Mouse (Mus musculus) myocyte (in vitro differentiated cells): ENCODE measurements around the gene Lin7b. TPM values are rescaled to one million over a fixed set of nuclear protein-coding genes. Genes with fewer than 3 reads are reported as not detected.

Experiments used
- H3K27me3 ChIP-seq: one replicate; pipeline ENCODE4 v1.6.1; 2011; ENCODE audit not compliant: control insufficient read depth, insufficient read depth, insufficient read length
- H3K36me3 ChIP-seq: one replicate; pipeline ENCODE4 v1.6.1; 2011; ENCODE audit not compliant: control insufficient read depth, insufficient read depth
- H3K4me2 ChIP-seq: one replicate; pipeline ENCODE4 v1.6.1; 2011; ENCODE audit warnings: low read depth, control low read depth
- H3K4me3 ChIP-seq: one replicate; pipeline ENCODE4 v1.5.1; 2011; ENCODE audit warnings: mild to moderate bottlenecking, control low read depth, moderate library complexity
- H3K79me2 ChIP-seq: one replicate; pipeline ENCODE4 v1.6.1; 2011; ENCODE audit not compliant: control insufficient read depth, insufficient read depth
- H3ac ChIP-seq: one replicate; pipeline ENCODE4 v1.6.1; 2011; ENCODE audit not compliant: control insufficient read depth, insufficient read length
- CEBPB ChIP-seq: IDR thresholded peaks from 2 replicates; pipeline ENCODE4 v1.6.1; 2011; ENCODE audit warnings: mild to moderate bottlenecking, moderate library complexity; ENCODE audit not compliant: poor library complexity, insufficient read depth, severe bottlenecking
- E2F4 ChIP-seq: IDR thresholded peaks from one replicate; pipeline ENCODE4 v1.6.1; 2011; ENCODE audit warnings: mild to moderate bottlenecking, control low read depth, moderate library complexity; ENCODE audit not compliant: insufficient read depth
- MAX ChIP-seq: IDR thresholded peaks from one replicate; pipeline ENCODE4 v1.6.1; 2011; ENCODE audit warnings: low read depth, mild to moderate bottlenecking, control low read depth
- MYOD1 ChIP-seq, 3 experiments: IDR thresholded peaks; one replicate each; pipeline ENCODE4 v1.6.1; 2011; ENCODE audit warnings: control low read depth in 2 of 3, low read depth in 2 of 3, mild to moderate bottlenecking in 2 of 3, moderate library complexity in 1 of 3; ENCODE audit not compliant: insufficient read length in 2 of 3, control insufficient read depth in 1 of 3
- MYOG ChIP-seq, 3 experiments: IDR thresholded peaks; one replicate each; pipeline ENCODE4 v1.6.1; 2011; ENCODE audit warnings: control low read depth in 2 of 3, low read depth in 2 of 3, mild to moderate bottlenecking in 2 of 3; ENCODE audit not compliant: insufficient read length in 2 of 3, control insufficient read depth in 1 of 3, insufficient read depth in 1 of 3
- POLR2A ChIP-seq: IDR thresholded peaks from one replicate; pipeline ENCODE4 v1.6.1; 2011; ENCODE audit warnings: low read depth, mild to moderate bottlenecking, control low read depth, moderate library complexity; ENCODE audit not compliant: insufficient read length
- POLR2AphosphoS2 ChIP-seq: IDR thresholded peaks from one replicate; pipeline ENCODE4 v1.6.1; 2011; ENCODE audit warnings: low read depth, control low read depth; ENCODE audit not compliant: insufficient read length
- REST ChIP-seq: IDR thresholded peaks from one replicate; pipeline ENCODE4 v1.6.1; 2011; ENCODE audit warnings: mild to moderate bottlenecking, control low read depth, moderate library complexity; ENCODE audit not compliant: insufficient read depth, insufficient read length
- SRF ChIP-seq: IDR thresholded peaks from one replicate; pipeline ENCODE4 v1.6.1; 2011; ENCODE audit warnings: low read depth; ENCODE audit not compliant: control insufficient read depth, insufficient read length
- TCF12 ChIP-seq: IDR thresholded peaks from one replicate; pipeline ENCODE4 v1.6.1; 2011; ENCODE audit warnings: mild to moderate bottlenecking, control low read depth; ENCODE audit not compliant: poor library complexity, insufficient read depth, severe bottlenecking
- TCF3 ChIP-seq: IDR thresholded peaks from one replicate; pipeline ENCODE4 v1.6.1; 2011; ENCODE audit warnings: low read depth, control low read depth; ENCODE audit not compliant: insufficient read length
- USF1 ChIP-seq: IDR thresholded peaks from one replicate; pipeline ENCODE4 v1.6.1; 2011; ENCODE audit warnings: low read depth, mild to moderate bottlenecking, control low read depth, moderate library complexity
- polyA plus RNA-seq: library from polyadenylated mRNA; unstranded; fragments of >200 nt; fragmentation: generic; extraction: Trizol; gene quantifications from one replicate; pipeline ENCODE4 v1.2.1, GENCODE M21; 2012; ENCODE audit warnings: missing spikeins

The Lin7b gene
- polyA plus RNA-seq, 1 experiment, result 2.4 TPM

DNA sequence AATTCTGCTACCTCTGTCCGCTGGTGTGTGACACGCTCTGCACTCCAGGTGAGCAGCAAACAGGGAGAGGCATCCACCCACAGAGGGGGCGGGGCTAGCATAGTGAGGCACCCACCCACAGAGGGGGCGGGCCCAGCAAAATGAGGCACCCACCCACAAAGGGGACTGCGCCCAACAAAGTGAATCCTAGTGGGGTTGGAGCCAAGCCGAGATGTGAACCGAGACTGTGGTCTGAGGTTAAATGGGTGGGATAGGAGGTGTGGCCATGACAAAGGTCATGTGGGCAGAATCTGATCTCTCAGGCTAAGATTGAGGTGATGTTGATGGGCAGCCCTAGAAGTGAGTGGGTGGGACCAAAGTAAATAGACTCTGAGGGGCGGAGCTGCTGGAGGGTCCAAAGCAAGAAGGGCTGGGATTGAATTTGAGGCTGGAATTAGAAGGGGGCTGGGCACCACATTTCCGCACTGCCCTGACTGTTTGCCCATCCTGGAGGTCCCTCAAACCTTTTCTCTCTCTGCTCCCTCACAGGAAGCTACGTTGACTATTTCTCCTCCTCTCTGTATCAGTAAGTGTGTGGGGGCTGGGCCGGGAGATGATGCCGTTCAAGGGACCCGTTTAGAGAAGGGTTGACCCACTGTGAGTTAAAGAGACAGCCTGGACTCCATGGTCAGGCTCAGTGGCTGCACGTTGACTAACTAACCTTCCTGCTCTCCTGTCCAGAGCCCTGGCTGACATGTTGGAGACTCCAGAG, 32.0 kb downstream of the Lin7b start:
- Histone ChIP-seq H3K4me2 (peak overlapping the region; percentile 100), H3K79me2 (no peaks in the 10 kb centered on the region), H3K36me3 (no peaks in the 10 kb centered on the region), H3K27me3 (no peaks in the 10 kb centered on the region), H3K4me3 (peak overlapping the region; percentile 36), H3ac (peak overlapping the region; percentile 3)
- TF ChIP-seq POLR2A (peak; percentile 44), E2F4 (no peak), MYOD1 (IDR thresholded peaks at IDR 0.05; ENCODE audit: control insufficient read depth in 1 of 3, insufficient read length in 2 of 3, low read depth in 2 of 3) (no peak), REST (no peak), POLR2AphosphoS2 (peak; percentile 40), TCF12 (no peak), MYOG (IDR thresholded peaks at IDR 0.05; ENCODE audit: control insufficient read depth in 1 of 3, insufficient read depth in 1 of 3, insufficient read length in 2 of 3, low read depth in 2 of 3) (no peak), USF1 (peak; percentile 53), MAX (no peak), TCF3 (no peak), CEBPB (no peak), SRF (no peak)

DNA sequence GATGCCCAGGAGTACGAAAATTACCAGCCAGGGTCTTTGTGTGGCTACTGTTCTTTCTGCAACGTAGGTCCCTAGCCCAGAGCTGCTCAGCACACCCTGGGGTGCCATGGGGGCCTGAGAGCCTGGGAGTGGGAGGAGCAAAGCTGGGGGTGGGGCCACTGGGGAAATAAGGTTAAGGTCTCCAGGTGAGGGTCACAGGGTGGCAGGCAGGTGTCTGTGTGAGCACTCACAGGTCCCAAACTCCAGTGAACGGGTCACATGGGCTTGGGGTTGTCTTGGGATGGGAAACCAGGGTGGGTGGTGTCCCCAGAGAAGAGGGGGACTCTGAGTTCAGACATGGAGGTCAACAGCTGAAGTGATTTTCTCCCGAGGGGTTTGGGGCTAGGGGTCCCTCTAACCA, 32.9 kb downstream of the Lin7b start:
- H3K4me3 ChIP-seq, result peak overlapping the region; percentile 36
- H3ac ChIP-seq, result no peak overlapping the region
- TF ChIP-seq MYOD1 (IDR thresholded peaks at IDR 0.05; ENCODE audit: control insufficient read depth in 1 of 3, insufficient read length in 2 of 3, low read depth in 2 of 3) (no peak), SRF (no peak), E2F4 (no peak), CEBPB (no peak)
- H3K4me2 ChIP-seq, result peak overlapping the region; percentile 100
- H3K79me2 ChIP-seq, result no peaks in the 10 kb centered on the region
- no peaks in the 10 kb centered on the region for H3K36me3 ChIP-seq
- H3K27me3 ChIP-seq, result no peaks in the 10 kb centered on the region

DNA sequence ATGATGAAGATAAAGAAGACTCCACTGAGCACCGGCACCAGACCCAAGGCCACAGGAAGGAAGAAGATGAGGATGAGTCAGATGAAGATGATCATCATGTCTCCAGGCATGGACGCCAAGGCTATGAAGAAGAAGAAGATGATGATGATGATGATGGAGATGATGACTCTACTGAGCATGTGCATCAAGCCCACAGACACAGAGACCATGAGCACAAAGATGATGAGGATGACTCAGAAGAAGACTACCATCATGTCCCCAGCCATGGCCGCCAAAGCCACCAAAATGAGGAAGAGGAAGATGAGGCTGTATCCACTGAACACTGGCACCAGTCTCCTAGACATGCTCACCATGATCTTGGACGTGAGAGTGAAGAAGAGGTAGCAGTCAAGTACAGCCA, 34.1 kb downstream of the Lin7b start:
- Histone ChIP-seq H3ac (no peak overlapping the region), H3K4me2 (peak overlapping the region; percentile 100), H3K36me3 (no peaks in the 10 kb centered on the region), H3K27me3 (no peaks in the 10 kb centered on the region), H3K79me2 (no peaks in the 10 kb centered on the region), H3K4me3 (peak overlapping the region; percentile 36)
- TF ChIP-seq SRF (no peak), POLR2AphosphoS2 (no peak), TCF3 (no peak), MAX (no peak)

DNA sequence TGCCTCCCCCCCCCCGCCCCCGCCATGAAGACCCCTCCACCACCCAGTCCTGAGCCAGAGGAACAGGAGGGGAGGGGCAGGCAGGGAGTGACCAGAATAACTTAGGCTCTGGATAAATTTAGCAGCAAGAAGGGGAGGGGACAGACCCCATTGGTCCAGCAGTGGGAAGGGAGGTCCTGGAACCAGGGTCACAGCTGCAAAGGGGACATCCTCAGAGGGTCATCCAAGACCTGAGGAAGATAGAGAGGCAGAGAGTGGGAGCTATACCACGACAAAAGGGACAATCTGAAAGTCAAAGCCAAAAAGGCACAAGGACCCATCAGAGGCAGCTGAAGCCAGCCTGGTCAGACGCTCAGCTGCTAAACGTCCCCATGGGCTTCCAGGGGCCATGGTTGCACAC, 35.3 kb downstream of the Lin7b start, which contains the start of gene Hrc:
Gene Hrc (plus strand): TSS at position 235 of the 400 bp plus-strand sequence.
- Histone ChIP-seq H3K4me3 (peak within 1 kb of the TSS; percentile 65), H3ac (no peak within 1 kb of the TSS), H3K79me2 (no peaks in the 10 kb centered on the region), H3K36me3 (no peaks in the 10 kb centered on the region), H3K27me3 (no peaks in the 10 kb centered on the region), H3K4me2 (peak within 1 kb of the TSS; percentile 100)
- TF ChIP-seq MYOD1 (IDR thresholded peaks at IDR 0.05; ENCODE audit: control insufficient read depth in 1 of 3, insufficient read length in 2 of 3, low read depth in 2 of 3) (peak in 2 of 3 experiments; percentile 19 to 57), TCF12 (peak; percentile 2), TCF3 (no peak), POLR2AphosphoS2 (peak; percentile 58), MAX (no peak), USF1 (no peak), REST (no peak), CEBPB (no peak), POLR2A (peak; percentile 53), SRF (no peak), MYOG (IDR thresholded peaks at IDR 0.05; ENCODE audit: control insufficient read depth in 1 of 3, insufficient read depth in 1 of 3, insufficient read length in 2 of 3, low read depth in 2 of 3) (peak; percentile 7 to 52 (median 23)), E2F4 (no peak)

DNA sequence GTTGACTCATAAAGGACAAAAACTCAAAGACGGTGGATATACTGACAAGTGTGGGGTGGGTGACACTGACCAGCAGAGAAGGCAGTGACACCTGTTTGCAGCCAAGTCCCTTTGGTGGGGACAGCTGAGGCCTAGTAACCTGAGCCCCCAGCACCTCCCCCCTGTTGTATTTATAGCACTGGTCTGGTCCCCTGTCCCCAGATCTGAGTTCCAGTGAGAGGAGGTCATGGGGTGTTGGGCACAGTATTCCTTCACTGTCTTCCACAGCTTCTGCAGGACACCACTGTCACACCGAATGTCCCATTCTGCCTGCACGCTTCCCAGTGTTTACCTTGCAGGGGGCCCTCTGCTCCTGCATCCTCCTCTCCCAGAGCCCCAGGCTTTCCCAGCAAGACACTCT, 35.8 kb downstream of the Lin7b start:
- Histone ChIP-seq H3K4me2 (peak overlapping the region; percentile 89), H3K36me3 (no peaks in the 10 kb centered on the region), H3ac (no peak overlapping the region), H3K27me3 (no peaks in the 10 kb centered on the region), H3K79me2 (no peaks in the 10 kb centered on the region), H3K4me3 (peak overlapping the region; percentile 65)
- peak; percentile 84 to 98 (median 94) for TF ChIP-seq MYOD1 (IDR thresholded peaks at IDR 0.05; ENCODE audit: control insufficient read depth in 1 of 3, insufficient read length in 2 of 3, low read depth in 2 of 3)
- no peak for TF ChIP-seq E2F4
- TF ChIP-seq POLR2A, result peak; percentile 56
- TF ChIP-seq TCF12, result peak; percentile 88
- peak; percentile 30 for TF ChIP-seq POLR2AphosphoS2
- no peak for TF ChIP-seq CEBPB
- TF ChIP-seq MYOG (IDR thresholded peaks at IDR 0.05; ENCODE audit: control insufficient read depth in 1 of 3, insufficient read depth in 1 of 3, insufficient read length in 2 of 3, low read depth in 2 of 3), result peak; percentile 92 to 99 (median 95)
- TF ChIP-seq SRF, result no peak
- peak; percentile 75 for TF ChIP-seq TCF3
